Mouse (Mus musculus): Measurements from ENCODE around the gene Tacr2. TPM values are rescaled to one million over a fixed set of nuclear protein-coding genes. Genes with fewer than 3 reads are reported as not detected.

The Tacr2 gene
- polyA plus RNA-seq, 1 experiment, result 0.19 TPM

GRCm38 (mm10) chr10:62264299-62264698 is 12.1 kb downstream of the Tacr2 start:
- Histone ChIP-seq H3K27ac (ENCODE audit: control insufficient read depth, insufficient read depth, low read length) (no peak overlapping the region), H3K4me3 (ENCODE audit: control insufficient read depth, insufficient read depth, low read length) (no peak overlapping the region), H3K4me1 (replicated peaks; ENCODE audit: control insufficient read depth, insufficient read depth, low read length) (no peaks in the 10 kb centered on the region), H3K27me3 (ENCODE audit: control insufficient read depth, insufficient read depth, low read length) (no peaks in the 10 kb centered on the region), H3K36me3 (ENCODE audit: control insufficient read depth, insufficient read depth, low read length) (peaks cover 5% of the 10 kb centered on the region)
- TF ChIP-seq POLR2A (IDR thresholded peaks at IDR 0.05; ENCODE audit: control insufficient read depth, extremely low read depth, insufficient read depth, low read length, poor library complexity) (no peak), CTCF (IDR thresholded peaks at IDR 0.05; ENCODE audit: borderline replicate concordance, control insufficient read depth, extremely low read depth, insufficient read depth, low read length, poor library complexity) (no peak)
- DNase-seq, result no peak
- WGBS, result 64% methylated on average over 2 of the region's 2 CpGs

- H3K27me3 ChIP-seq (ENCODE audit: control insufficient read depth, insufficient read depth, low read length), result no peaks in the 10 kb centered on the region
- DNase-seq, result no peak
- no peak overlapping the region for H3K4me3 ChIP-seq (ENCODE audit: control insufficient read depth, insufficient read depth, low read length)
- no peaks in the 10 kb centered on the region for H3K4me1 ChIP-seq (replicated peaks; ENCODE audit: control insufficient read depth, insufficient read depth, low read length)
- H3K27ac ChIP-seq (ENCODE audit: control insufficient read depth, insufficient read depth, low read length), result no peak overlapping the region
- no peak for TF ChIP-seq CTCF (IDR thresholded peaks at IDR 0.05; ENCODE audit: borderline replicate concordance, control insufficient read depth, extremely low read depth, insufficient read depth, low read length, poor library complexity)
- TF ChIP-seq POLR2A (IDR thresholded peaks at IDR 0.05; ENCODE audit: control insufficient read depth, extremely low read depth, insufficient read depth, low read length, poor library complexity), result no peak
- 90% methylated on average over 16 of the region's 16 CpGs for WGBS
- peaks cover 14% of the 10 kb centered on the region for H3K36me3 ChIP-seq (ENCODE audit: control insufficient read depth, insufficient read depth, low read length)
Observed at GRCm38 (mm10) chr10:62269278-62269677, 17.0 kb downstream of the Tacr2 start.

GRCm38 (mm10) chr10:62275235-62275634 is 23.0 kb downstream of the Tacr2 start:
- H3K36me3 ChIP-seq (ENCODE audit: control insufficient read depth, insufficient read depth, low read length), result peaks cover 9% of the 10 kb centered on the region
- DNase-seq, result peak; percentile 81
- no peaks in the 10 kb centered on the region for H3K4me1 ChIP-seq (replicated peaks; ENCODE audit: control insufficient read depth, insufficient read depth, low read length)
- no peaks in the 10 kb centered on the region for H3K27me3 ChIP-seq (ENCODE audit: control insufficient read depth, insufficient read depth, low read length)
- 28% methylated on average over 4 of the region's 4 CpGs for WGBS
- TF ChIP-seq CTCF (IDR thresholded peaks at IDR 0.05; ENCODE audit: borderline replicate concordance, control insufficient read depth, extremely low read depth, insufficient read depth, low read length, poor library complexity) (no peak), POLR2A (IDR thresholded peaks at IDR 0.05; ENCODE audit: control insufficient read depth, extremely low read depth, insufficient read depth, low read length, poor library complexity) (no peak)
- no peak overlapping the region for H3K27ac ChIP-seq (ENCODE audit: control insufficient read depth, insufficient read depth, low read length)
- no peak overlapping the region for H3K4me3 ChIP-seq (ENCODE audit: control insufficient read depth, insufficient read depth, low read length)

- Histone ChIP-seq H3K4me1 (replicated peaks; ENCODE audit: control insufficient read depth, insufficient read depth, low read length) (no peaks in the 10 kb centered on the region), H3K4me3 (ENCODE audit: control insufficient read depth, insufficient read depth, low read length) (no peak overlapping the region), H3K27me3 (ENCODE audit: control insufficient read depth, insufficient read depth, low read length) (no peaks in the 10 kb centered on the region), H3K27ac (ENCODE audit: control insufficient read depth, insufficient read depth, low read length) (no peak overlapping the region), H3K36me3 (ENCODE audit: control insufficient read depth, insufficient read depth, low read length) (peaks cover 19% of the 10 kb centered on the region)
- no peak for TF ChIP-seq POLR2A (IDR thresholded peaks at IDR 0.05; ENCODE audit: control insufficient read depth, extremely low read depth, insufficient read depth, low read length, poor library complexity)
- TF ChIP-seq CTCF (IDR thresholded peaks at IDR 0.05; ENCODE audit: borderline replicate concordance, control insufficient read depth, extremely low read depth, insufficient read depth, low read length, poor library complexity), result no peak
- WGBS, result 92% methylated on average over 18 of the region's 19 CpGs
- no peak for DNase-seq
Observed at GRCm38 (mm10) chr10:62277499-62278293, 25.5 kb downstream of the Tacr2 start.

GRCm38 (mm10) chr10:62279066-62279465 is 26.8 kb downstream of the Tacr2 start:
- H3K27ac ChIP-seq (ENCODE audit: control insufficient read depth, insufficient read depth, low read length), result no peak overlapping the region
- H3K27me3 ChIP-seq (ENCODE audit: control insufficient read depth, insufficient read depth, low read length), result no peaks in the 10 kb centered on the region
- DNase-seq, result no peak
- 86% methylated on average over 3 of the region's 3 CpGs for WGBS
- TF ChIP-seq CTCF (IDR thresholded peaks at IDR 0.05; ENCODE audit: borderline replicate concordance, control insufficient read depth, extremely low read depth, insufficient read depth, low read length, poor library complexity) (no peak), POLR2A (IDR thresholded peaks at IDR 0.05; ENCODE audit: control insufficient read depth, extremely low read depth, insufficient read depth, low read length, poor library complexity) (no peak)
- peaks cover 27% of the 10 kb centered on the region for H3K36me3 ChIP-seq (ENCODE audit: control insufficient read depth, insufficient read depth, low read length)
- H3K4me1 ChIP-seq (replicated peaks; ENCODE audit: control insufficient read depth, insufficient read depth, low read length), result no peaks in the 10 kb centered on the region
- no peak overlapping the region for H3K4me3 ChIP-seq (ENCODE audit: control insufficient read depth, insufficient read depth, low read length)

- DNase-seq, result no peak
- Histone ChIP-seq H3K4me1 (replicated peaks; ENCODE audit: control insufficient read depth, insufficient read depth, low read length) (no peaks in the 10 kb centered on the region), H3K36me3 (ENCODE audit: control insufficient read depth, insufficient read depth, low read length) (peaks cover 29% of the 10 kb centered on the region), H3K27ac (ENCODE audit: control insufficient read depth, insufficient read depth, low read length) (no peak overlapping the region), H3K27me3 (ENCODE audit: control insufficient read depth, insufficient read depth, low read length) (no peaks in the 10 kb centered on the region), H3K4me3 (ENCODE audit: control insufficient read depth, insufficient read depth, low read length) (no peak overlapping the region)
- WGBS, result 92% methylated on average over 4 of the region's 4 CpGs
- TF ChIP-seq CTCF (IDR thresholded peaks at IDR 0.05; ENCODE audit: borderline replicate concordance, control insufficient read depth, extremely low read depth, insufficient read depth, low read length, poor library complexity) (no peak), POLR2A (IDR thresholded peaks at IDR 0.05; ENCODE audit: control insufficient read depth, extremely low read depth, insufficient read depth, low read length, poor library complexity) (no peak)
Observed at GRCm38 (mm10) chr10:62279671-62280070, 27.4 kb downstream of the Tacr2 start.

Measured in thymus, adult 2 months (tissue).